Mouse (Mus musculus) C2C12 (cell line): ENCODE data around the gene Popdc2.

ENCODE experiments used
- CTCF ChIP-seq: IDR thresholded peaks from one replicate; pipeline ENCODE4 v1.5.1; 2011; ENCODE audit not compliant: control insufficient read depth, insufficient read depth, insufficient read length
- USF1 ChIP-seq: IDR thresholded peaks from one replicate; pipeline ENCODE4 v1.6.1; 2011; ENCODE audit warnings: low read depth, mild to moderate bottlenecking, control low read depth, moderate library complexity

- no peak for TF ChIP-seq CTCF
- no peak for TF ChIP-seq USF1
Measured at GRCm38 (mm10) chr16:38371705-38372296, 9.8 kb downstream of the Popdc2 start.
